Mouse (Mus musculus) liver, embryonic 15.5 days (tissue): ENCODE results near the gene Ddah1. TPM values are rescaled to one million over a fixed set of nuclear protein-coding genes. Genes with fewer than 3 reads are reported as not detected.
A peak's percentile ranks its signal among the peaks of the same experiment; 100 is the strongest.

Experiments
- ATAC-seq: fragments of 200-750 bp; cut with Nextera tagmentation; 2 replicates; pipeline ENCODE4 v1.8.0; 2017; ENCODE audit warnings: moderate number of reproducible peaks, mild to moderate bottlenecking, moderate library complexity; ENCODE audit not compliant: insufficient read depth
- H3K27ac ChIP-seq: fragments of 300-500 bp; sonication (generic); replicated peaks from 2 replicates; pipeline ENCODE4 v1.5.1; 2015; ENCODE audit warnings: mild to moderate bottlenecking, inconsistent platforms
- H3K27me3 ChIP-seq: fragments of 300-500 bp; sonication (generic); 2 replicates; pipeline ENCODE4 v1.6.1; 2015; ENCODE audit warnings: mild to moderate bottlenecking, inconsistent platforms
- H3K36me3 ChIP-seq: fragments of 300-500 bp; sonication (generic); replicated peaks from 2 replicates; pipeline ENCODE4 v1.6.1; 2015; ENCODE audit warnings: moderate library complexity, mild to moderate bottlenecking, inconsistent platforms
- H3K4me1 ChIP-seq: fragments of 300-500 bp; sonication (generic); replicated peaks from 2 replicates; pipeline ENCODE4 v1.6.1; 2015; ENCODE audit warnings: inconsistent platforms
- H3K4me2 ChIP-seq: fragments of 300-500 bp; sonication (generic); 2 replicates; pipeline ENCODE4 v1.6.1; 2015; ENCODE audit warnings: moderate library complexity, mild to moderate bottlenecking, inconsistent platforms
- H3K4me3 ChIP-seq: fragments of 300-500 bp; sonication (generic); replicated peaks from 2 replicates; pipeline ENCODE4 v1.5.1; 2015; ENCODE audit warnings: mild to moderate bottlenecking, inconsistent platforms
- H3K9ac ChIP-seq: fragments of 300-500 bp; sonication (generic); 2 replicates; pipeline ENCODE4 v1.6.1; 2015; ENCODE audit warnings: moderate library complexity, mild to moderate bottlenecking, inconsistent platforms
- H3K9me3 ChIP-seq: fragments of 300-500 bp; sonication (generic); replicated peaks from 2 replicates; pipeline ENCODE4 v1.6.1; 2016; ENCODE audit warnings: inconsistent platforms
- WGBS: fragments of 180-500 bp; shearing (Covaris S2); methylation state at CpG from one replicate; pipeline ENCODE4 v1.1.7; 2015; ENCODE audit warnings: mixed read lengths; ENCODE audit not compliant: insufficient replicate concordance; 5-methylcytosine and 5-hydroxymethylcytosine counted together
- polyA plus RNA-seq: library from polyadenylated mRNA; unstranded; fragments of >200 nt; fragmentation: Nextera tagmentation; extraction: Ambion mirVana; gene quantifications from 2 replicates; pipeline ENCODE4 v1.2.1, GENCODE M21; 2015

The Ddah1 gene
- polyA plus RNA-seq, 1 experiment from 2014 or later = 44.5 TPM

- Histone ChIP-seq H3K9me3 (no peaks in the 10 kb centered on the region), H3K4me1 (peaks cover 13% of the 10 kb centered on the region; the same call in 1 of the 2 replicates), H3K27ac (peak overlapping the region; percentile 14; the same call in 1 of the 2 replicates), H3K4me2 (no peak overlapping the region), H3K27me3 (no peaks in the 10 kb centered on the region), H3K36me3 (no peaks in the 10 kb centered on the region), H3K4me3 (no peak overlapping the region), H3K9ac (no peak overlapping the region)
- WGBS = 46% methylated on average over 6 of the region's 6 CpGs
- ATAC-seq = no peak
Measured at GRCm38 (mm10) chr3:145817276-145817675, 58.8 kb downstream of the Ddah1 start.

GRCm38 (mm10) chr3:145820439-145820838, 62.0 kb downstream of the Ddah1 start:
- peak; percentile 52 for ATAC-seq
- 17% methylated on average over 2 of the region's 2 CpGs for WGBS
- H3K36me3 ChIP-seq = no peaks in the 10 kb centered on the region
- 0 out of 2 replicates have a peak, but pooled peaks cover 12% of the 10 kb centered on the region for H3K4me1 ChIP-seq
- no peaks in the 10 kb centered on the region for H3K9me3 ChIP-seq
- 0 out of 2 replicates have a peak overlapping the region, but pooled peaks have one; percentile 25 for H3K9ac ChIP-seq
- H3K27ac ChIP-seq = no peak overlapping the region
- no peaks in the 10 kb centered on the region for H3K27me3 ChIP-seq
- H3K4me3 ChIP-seq = no peak overlapping the region
- H3K4me2 ChIP-seq = no peak overlapping the region

GRCm38 (mm10) chr3:145820938-145821337, 62.5 kb downstream of the Ddah1 start:
- Histone ChIP-seq H3K27me3 (no peaks in the 10 kb centered on the region), H3K9ac (no peak overlapping the region), H3K9me3 (no peaks in the 10 kb centered on the region), H3K27ac (no peak overlapping the region), H3K4me3 (no peak overlapping the region), H3K4me2 (no peak overlapping the region), H3K4me1 (0 out of 2 replicates have a peak, but pooled peaks cover 12% of the 10 kb centered on the region), H3K36me3 (no peaks in the 10 kb centered on the region)
- whole genome bisulfite sequencing = 80% methylated on average over 2 of the region's 2 CpGs
- ATAC-seq = no peak

GRCm38 (mm10) chr3:145822201-145822600, 63.7 kb downstream of the Ddah1 start:
- H3K9me3 ChIP-seq = no peaks in the 10 kb centered on the region
- H3K36me3 ChIP-seq = no peaks in the 10 kb centered on the region
- ATAC-seq = no peak
- H3K4me3 ChIP-seq = no peak overlapping the region
- H3K27ac ChIP-seq = no peak overlapping the region
- H3K27me3 ChIP-seq = no peaks in the 10 kb centered on the region
- 45% methylated on average over 4 of the region's 4 CpGs for WGBS
- H3K4me1 ChIP-seq = 0 out of 2 replicates have a peak, but pooled peaks cover 10% of the 10 kb centered on the region
- no peak overlapping the region for H3K9ac ChIP-seq
- no peak overlapping the region for H3K4me2 ChIP-seq

- no peak overlapping the region for H3K9ac ChIP-seq
- H3K27me3 ChIP-seq = no peaks in the 10 kb centered on the region
- no peak for ATAC-seq
- WGBS = 61% methylated on average over 4 of the region's 4 CpGs
- no peak overlapping the region for H3K4me2 ChIP-seq
- H3K9me3 ChIP-seq = no peaks in the 10 kb centered on the region
- H3K27ac ChIP-seq = no peak overlapping the region
- no peaks in the 10 kb centered on the region for H3K36me3 ChIP-seq
- no peak overlapping the region for H3K4me3 ChIP-seq
- H3K4me1 ChIP-seq = 0 out of 2 replicates have a peak, but pooled peaks cover 5% of the 10 kb centered on the region
Measured at GRCm38 (mm10) chr3:145823661-145824060, 65.2 kb downstream of the Ddah1 start.

- ATAC-seq = no peak
- H3K9ac ChIP-seq = no peak overlapping the region
- no peaks in the 10 kb centered on the region for H3K36me3 ChIP-seq
- no peak overlapping the region for H3K4me2 ChIP-seq
- no peaks in the 10 kb centered on the region for H3K9me3 ChIP-seq
- no peak overlapping the region for H3K4me3 ChIP-seq
- H3K4me1 ChIP-seq = 0 out of 2 replicates have a peak, but pooled peaks cover 5% of the 10 kb centered on the region
- no peak overlapping the region for H3K27ac ChIP-seq
- no peaks in the 10 kb centered on the region for H3K27me3 ChIP-seq
- WGBS = 78% methylated on average over 11 of the region's 11 CpGs
Measured at GRCm38 (mm10) chr3:145825416-145826055, 67.1 kb downstream of the Ddah1 start.

- no peak overlapping the region for H3K4me2 ChIP-seq
- no peaks in the 10 kb centered on the region for H3K36me3 ChIP-seq
- no peak overlapping the region for H3K4me3 ChIP-seq
- H3K27ac ChIP-seq = no peak overlapping the region
- 50% methylated on average over 18 of the region's 18 CpGs for WGBS
- no peaks in the 10 kb centered on the region for H3K9me3 ChIP-seq
- H3K4me1 ChIP-seq = 0 out of 2 replicates have a peak, but pooled peaks cover under 1% of the 10 kb centered on the region
- no peaks in the 10 kb centered on the region for H3K27me3 ChIP-seq
- no peak for ATAC-seq
- no peak overlapping the region for H3K9ac ChIP-seq
Measured at GRCm38 (mm10) chr3:145827191-145828045, 68.9 kb downstream of the Ddah1 start.

GRCm38 (mm10) chr3:145828906-145829305, 70.4 kb downstream of the Ddah1 start:
- Histone ChIP-seq H3K27ac (no peak overlapping the region), H3K36me3 (no peaks in the 10 kb centered on the region), H3K27me3 (no peaks in the 10 kb centered on the region), H3K4me3 (no peak overlapping the region), H3K9ac (no peak overlapping the region), H3K9me3 (no peaks in the 10 kb centered on the region), H3K4me2 (no peak overlapping the region), H3K4me1 (no peaks in the 10 kb centered on the region)
- 57% methylated on average over 5 of the region's 5 CpGs for WGBS
- no peak for ATAC-seq

- no peaks in the 10 kb centered on the region for H3K27me3 ChIP-seq
- no peak overlapping the region for H3K9ac ChIP-seq
- ATAC-seq = no peak
- H3K36me3 ChIP-seq = no peaks in the 10 kb centered on the region
- no peak overlapping the region for H3K4me3 ChIP-seq
- H3K9me3 ChIP-seq = no peaks in the 10 kb centered on the region
- no peaks in the 10 kb centered on the region for H3K4me1 ChIP-seq
- WGBS = 48% methylated on average over 8 of the region's 8 CpGs
- H3K27ac ChIP-seq = no peak overlapping the region
- no peak overlapping the region for H3K4me2 ChIP-seq
Measured at GRCm38 (mm10) chr3:145833948-145834538, 75.6 kb downstream of the Ddah1 start.

GRCm38 (mm10) chr3:145838281-145838680, 79.8 kb downstream of the Ddah1 start:
- no peaks in the 10 kb centered on the region for H3K4me1 ChIP-seq
- no peak overlapping the region for H3K4me2 ChIP-seq
- no peak overlapping the region for H3K4me3 ChIP-seq
- H3K27ac ChIP-seq = no peak overlapping the region
- H3K9me3 ChIP-seq = no peaks in the 10 kb centered on the region
- H3K9ac ChIP-seq = no peak overlapping the region
- H3K36me3 ChIP-seq = no peaks in the 10 kb centered on the region
- no peak for ATAC-seq
- no peaks in the 10 kb centered on the region for H3K27me3 ChIP-seq
